Comparison of ENCODE assay signal across 18 mouse cellular contexts in the genomic region with DNA sequence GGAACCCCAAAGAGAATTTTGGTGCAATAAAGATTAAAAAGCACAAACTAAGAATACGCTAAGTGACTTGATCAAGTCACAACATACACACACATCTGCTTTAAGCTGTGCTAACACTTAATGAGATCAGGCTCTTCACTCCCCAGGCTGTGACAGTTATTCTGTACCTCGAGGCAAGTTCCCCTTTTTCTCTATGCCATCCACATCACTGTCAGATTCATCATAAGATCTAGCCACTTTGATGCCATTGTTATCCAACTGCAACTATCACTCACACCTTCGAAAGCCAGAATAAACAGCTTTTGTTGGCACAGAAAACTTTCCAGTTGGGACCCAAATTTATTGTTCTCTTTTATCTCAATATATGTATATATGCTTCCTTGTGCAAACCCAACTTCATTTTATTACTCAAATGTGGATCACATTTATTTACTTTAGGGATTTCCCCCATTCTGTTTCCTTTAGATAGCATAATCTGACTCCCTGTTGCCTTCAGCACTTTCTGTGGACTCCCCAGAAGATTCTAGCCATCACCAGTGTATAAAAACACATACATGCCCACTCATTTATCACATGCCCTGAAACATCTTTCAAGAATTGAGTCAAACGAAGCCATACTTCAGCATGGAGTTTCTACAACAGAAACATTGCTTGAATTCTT.
"Had no signal": no experiment of that assay in that cellular context is flagged by ENCODE, and none has a peak within 500 bp of the region (broad histone marks: within the 10 kb centered on the region; RNA-seq: fewer than 3 reads in every experiment).

No protein-coding gene starts in this region.

- H3K4me1 ChIP-seq: midbrain, embryonic 12.5 days; midbrain, embryonic 15.5 days; neural tube, embryonic 13.5 days; neural tube, embryonic 15.5 days; stomach, embryonic 15.5 days had no signal

- ATAC-seq: midbrain, embryonic 15.5 days had no signal

- H3K27ac ChIP-seq: liver, embryonic 14.5 days; midbrain, embryonic 12.5 days; midbrain, embryonic 15.5 days; neural tube, embryonic 13.5 days; neural tube, embryonic 15.5 days; stomach, embryonic 15.5 days; stomach, postnatal 0 days had no signal

- H3K27me3 ChIP-seq: megakaryocyte, embryonic 14.5 days; midbrain, embryonic 15.5 days; neural tube, embryonic 13.5 days; neural tube, embryonic 15.5 days; stomach, embryonic 15.5 days had no signal

- H3K36me3 ChIP-seq: midbrain, embryonic 12.5 days; midbrain, embryonic 15.5 days; neural tube, embryonic 13.5 days; neural tube, embryonic 15.5 days; stomach, embryonic 15.5 days had no signal

- DNase-seq: lung, adult 18-20 months; lung, embryonic 14.5 days; lung, postnatal 10 days; lung, postnatal 4 days; right cerebral cortex, postnatal 25 days; right cerebral cortex, postnatal 4 days; spleen, adult 18-20 months; thymus, adult 2 months; thymus, postnatal 25 days; thymus, postnatal 4 days had no signal

- H3K9me3 ChIP-seq: megakaryocyte, embryonic 14.5 days; midbrain, embryonic 12.5 days; midbrain, embryonic 15.5 days; neural tube, embryonic 13.5 days; neural tube, embryonic 15.5 days; stomach, embryonic 15.5 days had no signal

- H3K4me3 ChIP-seq: megakaryocyte, embryonic 14.5 days; midbrain, embryonic 12.5 days; midbrain, embryonic 15.5 days; neural tube, embryonic 13.5 days; neural tube, embryonic 15.5 days; stomach, embryonic 15.5 days had no signal
